12 mouse cellular contexts compared by ENCODE assay signal in the genomic region with DNA sequence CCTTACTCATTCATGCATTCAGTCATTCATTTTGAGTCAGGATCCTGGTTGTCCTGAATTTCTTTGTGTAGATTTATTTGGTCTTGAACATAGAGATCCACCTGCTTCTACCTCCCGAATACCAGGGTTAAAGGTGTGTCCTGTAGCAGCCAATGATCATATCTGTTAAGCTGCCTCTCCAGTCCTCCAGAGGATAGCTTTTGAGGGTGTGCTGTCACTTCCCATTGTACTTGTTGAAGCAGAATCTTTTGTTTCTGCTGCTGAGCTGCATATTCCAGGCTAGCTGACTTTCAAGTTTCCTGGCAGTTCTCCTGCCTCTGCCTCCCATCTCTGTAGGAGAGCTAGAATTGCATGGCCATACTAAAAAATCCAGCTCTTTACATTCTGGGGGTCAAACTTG. TPM values are rescaled to one million over a fixed set of nuclear protein-coding genes. Genes with fewer than 3 reads are reported as not detected.
"Had no signal": no experiment of that assay in that cellular context is flagged by ENCODE, and none has a peak within 500 bp of the region (broad histone marks: within the 10 kb centered on the region; RNA-seq: fewer than 3 reads in every experiment).

No protein-coding gene starts in this region.

- DNase-seq: left cerebral cortex, postnatal 4 days; liver; liver, embryonic 13.5 days; liver, postnatal 0 days; lung, adult 18-20 months; lung, adult 2 months; lung, embryonic 14.5 days; lung, postnatal 10 days; lung, postnatal 14 days; lung, postnatal 4 days; midbrain, embryonic 14.5 days had no signal

RNA-seq across cellular contexts. Expression of a gene that starts 53.9 kb away (rescaled TPM):
- total RNA-seq: monocyte, adult 5-6 weeks had no signal
